Mouse (Mus musculus) left cerebral cortex, postnatal 25 days (tissue): ENCODE data around the gene Snap91. TPM values are rescaled to one million over a fixed set of nuclear protein-coding genes. Genes with fewer than 3 reads are reported as not detected.

ENCODE experiments used
- DNase-seq, 2 experiments: peaks; one replicate each; pipeline ENCODE4 v3.0.0; 2022; ENCODE audit warnings: low spot score in 2 of 2, mixed read lengths in 1 of 2
- intact Hi-C: fragments of 180-260 bp; cut with DNase I; formaldehyde crosslinking; loops from one replicate; pipeline ENCODE4 v1.15.1; 2025
- total RNA-seq, 2 experiments: library from RNA; stranded (reverse); gene quantifications; 2 replicates each; pipeline ENCODE4 v1.2.3; 2021

Gene Snap91
- total RNA-seq, 2 experiments from 2014 or later = 399 to 404 TPM

DNA sequence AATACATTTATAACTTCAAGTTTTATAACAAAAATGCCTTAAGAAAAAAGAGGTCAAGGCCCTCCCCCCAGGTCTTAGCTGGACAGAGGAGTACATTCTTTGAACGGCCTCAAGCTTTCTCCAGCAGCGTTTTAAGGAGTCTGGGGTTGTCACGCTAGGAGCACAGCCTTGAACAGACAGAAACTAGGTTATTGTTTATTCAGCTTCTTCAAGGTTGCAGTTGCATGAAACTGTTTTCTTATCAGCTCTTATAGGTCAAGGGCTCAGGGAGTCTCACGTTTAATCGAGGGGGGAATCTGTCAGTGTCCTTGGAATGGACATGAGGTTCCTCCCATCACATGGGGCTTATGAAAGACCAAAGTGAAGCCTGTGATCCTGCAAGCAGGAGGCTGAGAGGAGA lies 163.3 kb downstream of the Snap91 start:
- intact Hi-C loops = no loop called here
- DNase-seq = no peak

DNA sequence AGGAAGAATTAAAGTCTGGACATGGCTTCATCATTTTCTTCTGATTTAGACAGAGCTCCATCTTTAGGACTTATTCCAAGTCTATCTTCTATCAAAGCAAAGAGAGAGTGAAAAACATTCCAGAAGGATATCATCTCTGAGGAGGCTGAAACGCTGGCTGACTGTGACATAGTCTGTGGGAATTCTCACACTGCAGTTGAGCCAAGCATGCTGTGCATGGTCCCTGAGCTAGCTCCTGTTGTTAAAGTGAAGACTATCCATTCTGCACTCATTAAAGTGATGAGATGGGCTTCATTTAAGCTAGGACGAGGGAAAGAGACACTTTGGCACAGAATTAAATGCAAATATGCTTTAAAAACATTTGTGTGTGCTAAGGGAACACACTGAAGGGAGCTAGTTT lies 163.9 kb downstream of the Snap91 start:
- intact Hi-C loops = no loop called here
- peak in 1 of 2 experiments; percentile 57 for DNase-seq

Other genes starting within 250 kb of the Snap91 start
- 10 to 100 TPM; 53.1 to 57.3 TPM for gene Me1, start 184.7 kb downstream of the Snap91 start, total RNA-seq
- gene Prss35, start 137.0 kb downstream of the Snap91 start, total RNA-seq = 1 to 10 TPM; 2.6 TPM
- gene Ripply2, start 134.9 kb upstream of the Snap91 start, total RNA-seq = 1 to 10 TPM; 6.9 to 9.2 TPM
- gene Cyb5r4, start 141.4 kb upstream of the Snap91 start, total RNA-seq = 10 to 100 TPM; 40.6 to 41.1 TPM